Mouse (Mus musculus) liver, adult 2 months (tissue): ENCODE results near the gene Eml5. TPM values are rescaled to one million over a fixed set of nuclear protein-coding genes. Genes with fewer than 3 reads are reported as not detected.

Source experiments
- DNase-seq: peaks from one replicate; pipeline ENCODE4 v3.0.0-alpha.2; 2011; ENCODE audit warnings: low read depth, low spot score; ENCODE audit errors: extremely low read depth
- H3K27ac ChIP-seq: fragments of 200-500 bp; replicated peaks from 2 replicates; pipeline ENCODE4 v1.5.1; 2012; ENCODE audit warnings: low read depth, mild to moderate bottlenecking, control low read depth, inconsistent platforms, low read length; ENCODE audit not compliant: insufficient read depth
- H3K27me3 ChIP-seq: fragments of 200-500 bp; 2 replicates; pipeline ENCODE4 v1.6.1; 2012; ENCODE audit warnings: mild to moderate bottlenecking, moderate library complexity, low read length, inconsistent platforms; ENCODE audit not compliant: control insufficient read depth, insufficient read depth
- H3K36me3 ChIP-seq: fragments of 200-500 bp; 2 replicates; pipeline ENCODE4 v1.6.1; 2012; ENCODE audit warnings: low read length, inconsistent platforms; ENCODE audit not compliant: control insufficient read depth, insufficient read depth
- H3K4me1 ChIP-seq: fragments of 200-500 bp; 2 replicates; pipeline ENCODE4 v1.6.1; 2011; ENCODE audit warnings: low read length; ENCODE audit not compliant: control insufficient read depth, insufficient read depth
- H3K4me3 ChIP-seq: fragments of 200-500 bp; 2 replicates; pipeline ENCODE4 v1.5.1; 2011; ENCODE audit warnings: low read depth, mild to moderate bottlenecking, control low read depth, low read length, moderate library complexity; ENCODE audit not compliant: insufficient read depth
- H3K79me2 ChIP-seq: fragments of 200-500 bp; 2 replicates; pipeline ENCODE4 v1.6.1; 2012; ENCODE audit warnings: inconsistent platforms, mild to moderate bottlenecking, low read length, moderate library complexity; ENCODE audit not compliant: control insufficient read depth, insufficient read depth
- H3K9ac ChIP-seq: fragments of 200-500 bp; 2 replicates; pipeline ENCODE4 v1.6.1; 2012; ENCODE audit warnings: low read depth, mild to moderate bottlenecking, control low read depth, inconsistent platforms, low read length
- CTCF ChIP-seq: fragments of 200-500 bp; IDR thresholded peaks from 2 replicates; pipeline ENCODE4 v1.5.1; 2011; ENCODE audit warnings: low read depth, low read length, control low read depth
- POLR2A ChIP-seq: fragments of 200-500 bp; IDR thresholded peaks from 2 replicates; pipeline ENCODE4 v1.6.1; 2011; ENCODE audit warnings: low read length, control low read depth; ENCODE audit not compliant: insufficient read depth; ENCODE audit errors: extremely low read depth
- WGBS: fragments of 180-500 bp; shearing (Covaris S2); methylation state at CpG from one replicate; pipeline ENCODE4 v1.1.7; 2018; 5-methylcytosine and 5-hydroxymethylcytosine counted together
- polyA plus RNA-seq: library from polyadenylated mRNA; depleted of rRNA; stranded (reverse); fragments of >200 nt; gene quantifications from 2 replicates; pipeline ENCODE4 v1.2.3, GENCODE M21; 2012; rRNA removed
- total RNA-seq: library from RNA; depleted of rRNA; stranded (reverse); fragments of >200 nt; gene quantifications from 2 replicates; pipeline ENCODE4 v1.2.3, GENCODE M21; 2014; rRNA removed

The Eml5 gene
- total and polyA plus RNA-seq, 2 experiments = 1.7 to 4.3 TPM

- peak; percentile 72 for DNase-seq
- H3K27ac ChIP-seq = peak overlapping the region; percentile 64
- 29% methylated on average over 3 of the region's 3 CpGs for WGBS
Observed at GRCm38 (mm10) chr12:98741011-98741501, 160.2 kb downstream of the Eml5 start.

GRCm38 (mm10) chr12:98737801-98738350 lies 163.4 kb downstream of the Eml5 start:
- Histone ChIP-seq H3K79me2 (peaks cover 10% of the 10 kb centered on the region; the same call in 1 of the 2 replicates), H3K27me3 (no peaks in the 10 kb centered on the region), H3K4me3 (peak overlapping the region; percentile 76; the same call in 1 of the 2 replicates), H3K9ac (peak overlapping the region; percentile 95), H3K27ac (peak overlapping the region; percentile 70), H3K4me1 (peaks cover 18% of the 10 kb centered on the region), H3K36me3 (no peaks in the 10 kb centered on the region)
- TF ChIP-seq CTCF (no peak), POLR2A (no peak)
- no peak for DNase-seq
- 30% methylated on average over 7 of the region's 7 CpGs for WGBS

More at GRCm38 (mm10) chr12:98741011-98741501, 160.2 kb downstream of the Eml5 start:
- Histone ChIP-seq H3K36me3 (no peaks in the 10 kb centered on the region), H3K79me2 (no peaks in the 10 kb centered on the region), H3K4me1 (peaks cover 11% of the 10 kb centered on the region), H3K4me3 (no peak overlapping the region), H3K9ac (peak overlapping the region; percentile 20; the same call in 1 of the 2 replicates), H3K27me3 (no peaks in the 10 kb centered on the region)
- TF ChIP-seq POLR2A (no peak), CTCF (no peak)

DNA sequence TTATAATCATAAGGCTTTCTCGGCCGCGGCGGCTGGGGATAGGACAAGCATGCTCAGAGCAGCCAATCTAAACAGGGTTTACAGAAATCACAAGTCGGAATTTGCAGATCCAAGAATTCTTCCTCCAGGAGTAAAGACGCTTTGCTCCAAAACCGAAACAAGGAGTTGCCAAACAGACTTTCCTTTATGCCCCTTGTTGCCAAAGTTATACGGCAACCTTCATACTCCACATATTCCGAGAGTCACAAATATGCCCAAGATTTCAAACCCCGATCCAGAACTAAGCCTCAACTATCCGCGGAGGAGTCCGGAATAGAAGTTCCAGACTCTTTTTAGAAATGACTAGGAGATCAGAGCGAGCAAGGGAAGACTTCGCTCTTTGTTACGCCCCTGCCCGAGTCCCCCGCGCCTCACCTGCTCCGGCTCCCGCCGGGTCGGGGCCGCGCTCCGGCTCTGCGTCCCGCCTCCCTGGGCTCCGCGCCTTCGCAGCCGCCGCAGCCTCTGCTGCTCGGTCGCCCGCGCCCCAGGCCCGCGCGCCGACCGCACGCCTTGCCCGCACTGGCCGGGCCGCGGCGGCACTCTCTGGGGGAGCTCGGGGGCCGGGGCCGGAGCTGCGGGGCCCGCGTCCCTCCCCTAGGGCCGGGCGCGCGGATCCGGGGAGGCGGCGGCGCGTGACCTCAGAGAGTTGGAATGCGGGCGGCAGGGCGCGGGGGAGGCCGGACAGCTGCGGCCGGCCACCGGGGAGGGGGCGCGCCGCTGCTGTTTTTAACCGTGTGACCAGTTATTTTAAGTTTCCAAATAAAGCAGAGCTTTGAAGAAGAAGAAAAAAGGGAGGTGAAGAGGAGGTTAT lies 164.1 kb downstream of the Eml5 start, which contains the start of gene Ptpn21:
Gene Ptpn21 (minus strand): TSS at position 455 of the 850 bp plus-strand sequence.
- Histone ChIP-seq H3K4me3 (peak within 1 kb of the TSS; percentile 76), H3K36me3 (no peaks in the 10 kb centered on the region), H3K9ac (peak within 1 kb of the TSS; percentile 95), H3K4me1 (peaks cover 17% of the 10 kb centered on the region), H3K27ac (peak within 1 kb of the TSS; percentile 70), H3K27me3 (no peaks in the 10 kb centered on the region), H3K79me2 (peaks cover 12% of the 10 kb centered on the region; the same call in 1 of the 2 replicates)
- TF ChIP-seq CTCF (no peak), POLR2A (no peak)
- under 1% methylated on average over 75 of the region's 75 CpGs for WGBS
- DNase-seq = peak; percentile 70

Other genes with a start within 250 kb of the Eml5 start
- 5.9 and 10.1 TPM in 2 replicates for gene Ptpn21, start 164.1 kb downstream of the Eml5 start, total RNA-seq
- gene Ptpn21, start 164.1 kb downstream of the Eml5 start, polyA plus RNA-seq = 10.4 and 12.2 TPM in 2 replicates
- 47.1 and 53.7 TPM in 2 replicates for gene Zc3h14, start 154.5 kb downstream of the Eml5 start, total RNA-seq
- gene Zc3h14, start 154.5 kb downstream of the Eml5 start, polyA plus RNA-seq = 21.9 and 22.7 TPM in 2 replicates
- gene Ttc8, start 19.1 kb upstream of the Eml5 start, total RNA-seq = 5.6 and 6.5 TPM in 2 replicates
- gene Ttc8, start 19.1 kb upstream of the Eml5 start, polyA plus RNA-seq = 3.8 and 6.9 TPM in 2 replicates